Mouse (Mus musculus): ENCODE results near the gene Dtl. TPM values are rescaled to one million over a fixed set of nuclear protein-coding genes. Genes with fewer than 3 reads are reported as not detected.
"Not testable (repeated sequence)": the region's sequence is repeated elsewhere in the genome, so short reads cannot be mapped to it uniquely, and the experiment has no call there.

Gene Dtl
- total RNA-seq, 2 experiments from 2014 or later = 2.1 to 2.5 TPM

- no peak for DNase-seq
These were observed 55.8 kb downstream of the Dtl start for GRCm38 (mm10) chr1:191519329-191520066.

DNA sequence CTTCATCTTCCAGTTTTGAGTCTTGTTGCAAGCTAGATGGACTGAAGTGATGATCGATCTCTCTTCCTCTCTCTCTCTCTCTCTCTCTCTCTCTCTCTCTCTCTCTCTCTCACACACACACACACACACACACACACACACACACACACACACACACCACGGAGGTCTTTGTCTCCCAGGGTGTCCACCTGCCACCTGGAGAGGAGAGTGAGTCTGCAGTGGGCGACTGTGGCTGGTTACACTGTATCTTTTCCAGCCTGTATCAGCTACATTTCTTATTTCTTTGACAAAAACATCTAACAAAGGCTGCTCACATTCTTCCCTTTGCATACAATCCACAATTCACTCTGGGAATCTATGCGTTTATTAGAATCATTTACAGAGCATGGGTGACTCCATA is 56.4 kb downstream of the Dtl start:
- no peak for DNase-seq

DNA sequence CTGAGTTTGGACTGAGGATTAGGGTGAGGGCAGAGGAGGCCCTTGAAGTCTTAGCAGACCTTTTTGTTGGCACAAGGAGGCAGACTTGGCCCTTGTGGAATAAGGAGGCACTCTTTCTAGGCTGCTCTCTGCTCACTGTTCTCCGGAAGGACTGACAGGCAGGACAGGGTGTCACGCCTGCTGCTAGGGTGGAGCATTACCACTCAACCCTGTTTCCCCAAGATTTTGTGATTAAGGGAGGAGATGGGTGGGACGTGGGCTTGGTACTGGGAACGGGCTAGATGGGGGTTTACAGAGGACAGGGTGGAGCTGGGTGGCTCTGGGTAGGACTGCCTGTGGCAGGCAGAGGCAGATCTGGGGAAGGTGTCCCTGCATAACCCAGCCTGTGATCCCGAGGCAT is 57.4 kb downstream of the Dtl start:
- DNase-seq = no peak

DNA sequence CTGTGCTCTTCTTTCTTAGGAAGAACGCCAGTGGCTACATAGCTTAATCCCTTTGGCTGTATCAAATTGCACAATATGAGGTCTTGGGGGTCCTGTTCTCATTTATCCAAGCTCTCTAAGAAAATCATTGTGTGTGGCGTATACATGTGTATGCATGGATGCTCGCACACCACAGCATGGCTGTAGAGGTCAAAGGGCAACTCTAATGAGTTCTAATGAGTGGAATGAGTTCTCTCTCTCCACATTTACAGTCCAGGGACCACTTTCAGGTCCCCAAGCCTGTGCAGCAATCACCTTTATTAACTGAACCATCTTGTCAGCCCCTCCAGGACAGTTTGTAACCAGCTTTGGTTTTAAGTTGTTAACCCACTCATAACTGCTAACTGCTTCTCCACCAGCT is 58.3 kb downstream of the Dtl start:
- no peak for DNase-seq

DNA sequence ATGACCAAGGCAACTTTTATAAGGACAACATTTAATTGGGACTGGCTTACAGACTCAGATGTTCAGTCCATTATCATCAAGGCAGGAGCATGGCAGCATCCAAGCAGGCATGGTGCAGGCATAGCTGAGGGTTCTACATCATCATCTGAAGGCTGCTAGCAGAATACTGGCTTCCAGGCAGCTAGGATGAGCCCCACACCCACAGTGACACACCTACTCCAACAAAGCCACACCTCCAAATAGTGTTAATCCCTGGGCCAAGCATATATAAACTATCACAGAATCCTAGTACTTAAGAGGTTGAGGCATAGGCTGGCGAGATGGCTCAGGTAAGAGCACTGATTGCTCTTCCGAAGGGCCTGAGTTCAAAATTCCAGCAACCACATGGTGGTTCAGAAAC is 59.0 kb downstream of the Dtl start:
- DNase-seq = not testable (repeated sequence)

GRCm38 (mm10) chr1:191513195-191513594 is 62.1 kb downstream of the Dtl start:
- no peak for DNase-seq

DNA sequence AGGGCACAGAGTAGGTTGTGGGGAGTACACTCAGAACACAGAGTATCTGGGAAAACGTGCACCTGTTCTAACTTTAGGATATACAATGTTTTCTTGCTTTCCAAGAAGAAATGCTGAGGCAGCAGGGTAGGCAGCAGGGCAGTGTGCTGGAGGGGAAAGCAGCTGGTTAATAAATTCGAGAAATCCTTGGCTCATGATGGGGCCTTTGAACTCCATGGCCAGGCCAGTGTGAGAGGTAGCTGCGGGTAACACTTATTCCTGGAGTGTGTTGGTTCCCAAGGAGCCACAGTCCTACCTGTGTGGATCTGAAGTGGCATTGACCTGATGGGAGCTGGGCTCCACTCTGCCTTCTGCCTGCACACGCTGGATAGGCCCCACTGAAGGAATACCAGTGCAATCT is 63.0 kb downstream of the Dtl start:
- no peak for DNase-seq

- no peak for DNase-seq
These were observed 63.8 kb downstream of the Dtl start for GRCm38 (mm10) chr1:191511503-191511902.

GRCm38 (mm10) chr1:191509865-191510264 is 65.5 kb downstream of the Dtl start:
- no peak for DNase-seq

GRCm38 (mm10) chr1:191509131-191509530 is 66.2 kb downstream of the Dtl start:
- DNase-seq = peak; percentile 34 to 49

DNA sequence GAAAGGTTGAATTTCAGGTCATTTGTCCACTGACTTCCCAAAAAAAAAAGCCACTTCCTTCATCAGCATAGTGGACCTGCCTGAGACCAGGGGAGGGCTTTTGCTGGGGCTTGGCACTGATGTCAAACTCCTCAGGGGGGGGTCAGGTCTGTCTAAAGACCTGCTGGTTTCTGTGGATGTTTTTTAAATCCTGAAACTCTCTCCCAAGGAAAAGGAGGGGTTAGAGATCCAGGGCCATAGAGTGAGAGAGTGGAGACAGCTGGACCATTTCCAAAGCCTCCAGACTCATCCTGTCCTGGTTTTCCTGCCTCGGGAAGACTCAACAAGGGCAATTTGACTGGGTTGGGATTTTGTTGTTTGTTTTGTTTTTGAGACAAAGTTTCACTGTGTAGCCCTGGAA is 68.6 kb downstream of the Dtl start:
- peak in 1 of 2 experiments; percentile 37 for DNase-seq

DNA sequence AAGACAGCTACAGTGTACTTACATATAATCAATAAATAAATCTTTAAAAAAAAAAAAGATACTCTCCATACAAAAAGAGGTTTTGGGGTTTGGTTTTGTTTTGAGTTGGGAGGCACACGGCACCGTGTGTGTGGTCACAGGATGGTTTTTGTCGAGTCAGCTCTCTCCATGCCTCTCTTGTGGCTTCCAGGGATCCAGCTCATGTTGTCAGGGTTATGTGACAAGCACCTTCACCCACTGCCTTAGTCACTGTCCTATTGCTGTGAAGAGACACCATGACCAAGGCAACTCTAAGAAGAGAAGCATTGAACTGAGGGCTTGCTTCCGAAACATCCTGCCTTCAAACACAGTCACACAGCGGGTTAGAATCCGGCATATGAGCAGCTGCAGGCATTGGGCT is 75.7 kb downstream of the Dtl start:
- DNase-seq = no peak

- DNase-seq = peak in 1 of 2 experiments; percentile 29
These were observed 76.9 kb downstream of the Dtl start for GRCm38 (mm10) chr1:191498271-191498955.

GRCm38 (mm10) chr1:191496676-191497075 is 78.7 kb downstream of the Dtl start:
- no peak for DNase-seq

DNA sequence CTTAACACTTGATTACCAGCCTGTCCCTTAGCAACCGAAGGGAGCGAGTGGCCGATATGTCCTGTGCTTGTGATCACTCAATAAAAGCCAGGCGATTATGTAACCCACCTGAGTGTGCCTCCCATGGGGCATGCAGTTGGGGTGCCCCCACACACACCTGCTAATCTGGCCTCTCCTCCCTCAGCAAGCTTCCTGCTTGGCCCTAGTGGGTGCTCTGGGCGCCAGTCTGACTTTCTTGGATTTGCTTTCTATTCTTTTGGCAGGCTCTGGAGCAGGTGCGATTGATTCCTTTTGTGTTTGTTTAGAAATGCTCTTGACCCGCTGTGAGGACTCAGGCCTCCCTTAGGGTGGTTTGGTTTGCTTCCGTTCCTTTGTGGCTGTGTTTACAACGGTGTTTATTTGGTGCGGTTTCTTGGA is 80.3 kb downstream of the Dtl start:
- no peak for DNase-seq

DNA sequence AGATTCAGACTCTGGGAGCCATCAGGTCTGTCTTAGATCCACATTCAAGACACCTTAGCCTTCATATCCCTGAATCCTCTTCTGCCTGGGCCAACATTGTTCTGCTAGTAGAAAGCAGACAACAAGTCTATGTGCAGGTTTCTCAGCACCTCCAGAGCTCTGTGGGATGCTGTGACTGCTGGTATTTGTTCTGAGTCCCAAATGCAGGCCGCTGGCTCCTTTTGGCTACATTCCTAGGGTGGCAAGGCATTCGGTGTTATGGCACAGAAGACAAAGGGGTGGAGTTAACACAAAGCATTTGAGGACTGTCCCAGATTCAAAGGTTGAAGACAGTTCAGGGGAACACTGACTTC is 81.1 kb downstream of the Dtl start:
- peak in 1 of 2 experiments; percentile 15 for DNase-seq

GRCm38 (mm10) chr1:191493476-191494302 is 81.7 kb downstream of the Dtl start:
- DNase-seq = peak; percentile 52 to 63

- peak in 1 of 2 experiments; percentile 25 for DNase-seq
These were observed 84.9 kb downstream of the Dtl start for GRCm38 (mm10) chr1:191490446-191490845.
